Mouse (Mus musculus): Measurements from ENCODE around the gene Zfp664. TPM values are rescaled to one million over a fixed set of nuclear protein-coding genes. Genes with fewer than 3 reads are reported as not detected.
A peak's percentile ranks its signal among the peaks of the same experiment; 100 is the strongest.

Gene Zfp664
- total and polyA plus RNA-seq, 2 experiments from 2014 or later, result 27.6 to 52.7 TPM

DNA sequence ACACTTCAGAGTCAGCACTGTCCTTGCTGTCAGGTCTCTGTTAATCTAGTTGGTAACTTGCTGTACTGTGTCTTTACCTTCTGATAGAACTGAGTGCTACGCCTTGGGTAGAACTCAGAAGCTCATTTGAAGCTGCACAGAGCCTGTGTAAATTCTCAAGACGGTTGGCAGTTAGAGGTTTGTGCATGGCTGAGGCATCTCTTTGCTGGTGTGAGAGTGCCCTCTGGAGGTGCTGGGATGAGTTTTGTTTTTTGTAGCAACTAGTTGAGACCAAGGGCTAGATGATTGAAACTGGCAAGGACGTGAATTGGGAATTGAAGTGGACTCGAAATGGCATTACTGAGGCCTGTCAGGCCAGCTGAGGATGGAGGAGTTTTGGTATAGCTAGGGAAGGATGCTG is 6.5 kb downstream of the Zfp664 start:
- no peak overlapping the region for H3K4me3 ChIP-seq (ENCODE audit: low read depth, low read length)
- H3K36me3 ChIP-seq (ENCODE audit: insufficient read depth), result peaks cover 8% of the 10 kb centered on the region; the same call in 1 of the 2 replicates
- WGBS, result 30% methylated on average over 4 of the region's 4 CpGs
- H3K4me2 ChIP-seq (ENCODE audit: low read depth), result no peak overlapping the region
- H3K4me1 ChIP-seq (ENCODE audit: insufficient read depth), result peaks cover 3% of the 10 kb centered on the region; the same call in 1 of the 2 replicates
- peak; percentile 85 for TF ChIP-seq CTCF (IDR thresholded peaks at IDR 0.05; ENCODE audit: low read depth)
- no peaks in the 10 kb centered on the region for H3K27me3 ChIP-seq (ENCODE audit: insufficient read depth, low read length)
- no peak overlapping the region for H3K27ac ChIP-seq (ENCODE audit: low read depth, low read length)
- ATAC-seq, result peak; percentile 68
- DNase-seq, result peak; percentile 82
- no peak overlapping the region for H3K9ac ChIP-seq
- no peaks in the 10 kb centered on the region for H3K9me3 ChIP-seq (ENCODE audit: low read length)

DNA sequence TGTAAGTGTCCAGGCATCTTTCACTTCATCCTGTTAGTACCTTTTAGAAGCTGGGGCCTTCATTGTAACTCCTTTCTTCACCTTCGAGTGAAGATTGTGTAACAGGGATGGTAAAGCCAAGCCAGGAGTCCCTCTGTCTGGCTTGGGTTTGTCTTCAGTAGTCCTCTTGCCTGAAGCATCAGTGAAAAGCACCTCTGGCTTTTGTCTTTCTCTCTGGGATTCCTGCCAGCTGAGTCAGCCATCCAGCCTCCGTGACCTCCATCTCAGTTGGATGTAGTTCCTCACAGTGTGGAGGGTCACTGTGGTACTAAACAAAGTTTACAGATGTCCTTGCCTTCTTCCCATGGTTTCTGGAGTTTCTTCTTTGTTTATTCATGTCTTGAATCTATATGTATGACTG is 9.5 kb downstream of the Zfp664 start:
- peaks cover 13% of the 10 kb centered on the region for H3K36me3 ChIP-seq (ENCODE audit: insufficient read depth)
- DNase-seq (no peak), ATAC-seq (no peak)
- H3K9me3 ChIP-seq (ENCODE audit: low read length), result no peaks in the 10 kb centered on the region
- no peak for TF ChIP-seq CTCF (IDR thresholded peaks at IDR 0.05; ENCODE audit: low read depth)
- H3K27ac ChIP-seq (ENCODE audit: low read depth, low read length), result no peak overlapping the region
- no peaks in the 10 kb centered on the region for H3K4me1 ChIP-seq (ENCODE audit: insufficient read depth)
- H3K4me3 ChIP-seq (ENCODE audit: low read depth, low read length), result no peak overlapping the region
- H3K9ac ChIP-seq, result no peak overlapping the region
- 40% methylated on average over 2 of the region's 2 CpGs for WGBS
- H3K27me3 ChIP-seq (ENCODE audit: insufficient read depth, low read length), result no peaks in the 10 kb centered on the region
- no peak overlapping the region for H3K4me2 ChIP-seq (ENCODE audit: low read depth)

DNA sequence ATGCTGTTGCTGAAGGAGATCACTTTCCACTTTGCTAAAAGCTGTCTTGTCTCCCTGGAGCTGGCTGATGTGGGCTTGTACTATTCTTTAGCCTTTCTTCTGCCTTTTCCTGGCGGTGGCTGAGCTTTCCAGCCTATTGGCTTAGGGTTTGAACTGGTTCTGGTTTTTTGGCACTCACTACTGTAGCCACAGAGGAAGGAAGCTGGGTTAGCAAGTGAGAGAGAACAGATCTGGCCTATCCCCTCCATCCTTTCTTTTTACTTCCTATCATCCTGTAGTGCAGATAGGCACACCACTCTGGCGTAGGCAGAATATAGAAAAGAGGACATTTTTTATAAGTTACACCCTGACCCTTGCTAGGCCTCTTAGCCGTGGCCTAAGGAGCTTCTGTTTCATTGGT is 10.6 kb downstream of the Zfp664 start:
- no peak for DNase-seq
- Histone ChIP-seq H3K9ac (no peak overlapping the region), H3K27me3 (ENCODE audit: insufficient read depth, low read length) (no peaks in the 10 kb centered on the region), H3K27ac (ENCODE audit: low read depth, low read length) (0 out of 2 replicates have a peak overlapping the region, but pooled peaks have one; percentile 9), H3K4me3 (ENCODE audit: low read depth, low read length) (no peak overlapping the region), H3K4me1 (ENCODE audit: insufficient read depth) (no peaks in the 10 kb centered on the region), H3K9me3 (ENCODE audit: low read length) (no peaks in the 10 kb centered on the region), H3K4me2 (ENCODE audit: low read depth) (no peak overlapping the region), H3K36me3 (ENCODE audit: insufficient read depth) (peaks cover 8% of the 10 kb centered on the region; the same call in 1 of the 2 replicates)
- 80% methylated on average over 3 of the region's 3 CpGs for WGBS
- TF ChIP-seq CTCF (IDR thresholded peaks at IDR 0.05; ENCODE audit: low read depth), result no peak
- ATAC-seq, result no peak

DNA sequence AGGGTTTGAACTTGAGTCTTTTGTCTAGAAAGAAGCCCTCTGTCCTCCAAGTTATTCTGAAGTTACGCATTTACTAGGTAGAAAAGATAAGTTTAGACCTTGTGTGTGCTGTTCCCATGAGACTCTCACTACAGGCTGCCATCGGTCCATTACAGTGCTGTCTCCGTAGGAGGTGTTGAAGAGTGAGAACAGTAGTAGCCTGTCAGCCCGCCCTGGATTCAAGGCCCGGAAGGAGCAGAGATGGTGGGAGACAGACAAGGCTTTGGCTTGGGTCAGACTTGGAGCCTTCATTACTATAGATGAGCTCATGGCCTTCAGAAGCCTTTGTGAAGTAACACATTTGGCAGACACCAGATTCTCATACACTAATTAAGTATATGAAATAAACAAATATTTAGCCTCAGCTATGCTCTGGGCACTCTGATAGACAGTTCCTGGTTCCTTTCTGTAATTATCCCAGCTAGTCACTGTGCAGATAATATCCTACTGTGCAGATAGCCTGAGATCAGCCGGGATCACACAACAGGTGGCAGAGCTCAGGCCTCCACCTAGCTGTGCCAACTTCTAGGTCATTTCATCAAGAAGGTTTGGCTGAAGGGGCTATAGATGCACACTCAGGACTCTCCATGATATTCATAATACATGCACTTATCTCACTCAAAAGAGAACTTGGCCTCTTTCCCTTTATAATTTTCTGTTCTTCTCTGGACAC is 11.6 kb downstream of the Zfp664 start:
- no peak overlapping the region for H3K9ac ChIP-seq
- no peaks in the 10 kb centered on the region for H3K4me1 ChIP-seq (ENCODE audit: insufficient read depth)
- no peaks in the 10 kb centered on the region for H3K27me3 ChIP-seq (ENCODE audit: insufficient read depth, low read length)
- no peak overlapping the region for H3K4me3 ChIP-seq (ENCODE audit: low read depth, low read length)
- ATAC-seq (no peak), DNase-seq (no peak)
- peaks cover 8% of the 10 kb centered on the region; the same call in 1 of the 2 replicates for H3K36me3 ChIP-seq (ENCODE audit: insufficient read depth)
- no peak overlapping the region for H3K27ac ChIP-seq (ENCODE audit: low read depth, low read length)
- 81% methylated on average over 6 of the region's 6 CpGs for WGBS
- H3K9me3 ChIP-seq (ENCODE audit: low read length), result no peaks in the 10 kb centered on the region
- TF ChIP-seq CTCF (IDR thresholded peaks at IDR 0.05; ENCODE audit: low read depth), result no peak
- no peak overlapping the region for H3K4me2 ChIP-seq (ENCODE audit: low read depth)

DNA sequence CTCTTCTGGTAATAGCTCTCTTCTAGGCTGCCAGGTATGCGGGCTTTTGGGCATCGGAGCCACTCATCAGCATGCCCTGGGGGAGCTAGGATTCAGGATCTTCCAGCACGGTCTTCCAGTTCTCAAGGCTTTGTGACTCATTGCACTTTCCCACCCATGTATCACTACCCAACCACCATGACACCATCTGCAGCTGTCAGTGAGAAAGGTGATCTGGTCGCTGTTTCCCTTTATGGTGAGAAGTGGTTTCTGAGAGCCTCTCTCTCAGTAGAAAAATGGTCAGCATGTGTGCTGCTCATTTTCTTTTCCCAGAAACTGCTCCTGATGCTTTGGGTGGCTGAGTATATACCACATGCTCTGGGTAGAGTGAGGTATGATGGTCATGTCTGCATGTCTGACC is 16.8 kb downstream of the Zfp664 start:
- Histone ChIP-seq H3K27me3 (ENCODE audit: insufficient read depth, low read length) (no peaks in the 10 kb centered on the region), H3K9ac (no peak overlapping the region), H3K27ac (ENCODE audit: low read depth, low read length) (no peak overlapping the region), H3K4me2 (ENCODE audit: low read depth) (no peak overlapping the region), H3K36me3 (ENCODE audit: insufficient read depth) (peaks cover 8% of the 10 kb centered on the region; the same call in 1 of the 2 replicates), H3K4me3 (ENCODE audit: low read depth, low read length) (no peak overlapping the region), H3K9me3 (ENCODE audit: low read length) (no peaks in the 10 kb centered on the region), H3K4me1 (ENCODE audit: insufficient read depth) (no peaks in the 10 kb centered on the region)
- WGBS, result 92% methylated on average over 4 of the region's 4 CpGs
- no peak for TF ChIP-seq CTCF (IDR thresholded peaks at IDR 0.05; ENCODE audit: low read depth)
- ATAC-seq, result no peak
- DNase-seq, result no peak

DNA sequence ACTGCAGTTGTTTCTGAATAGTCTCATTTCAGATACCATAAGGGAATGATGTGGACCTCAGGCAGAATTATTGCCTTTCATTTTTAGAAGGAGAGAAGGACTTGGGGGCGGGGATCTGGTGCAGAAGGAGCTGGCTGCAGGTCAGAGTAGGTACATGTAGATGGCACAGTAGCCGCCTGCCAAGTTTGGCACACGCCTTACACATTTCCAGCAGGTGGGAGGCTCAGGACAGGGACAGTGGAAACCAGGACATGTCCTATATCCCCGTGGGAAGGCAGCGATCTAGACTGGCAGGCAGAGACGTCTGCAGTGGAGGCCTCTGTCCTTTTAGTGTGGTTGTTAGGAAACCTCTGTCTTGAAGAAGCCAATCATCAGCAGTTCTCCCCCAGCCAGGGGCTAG is 17.3 kb downstream of the Zfp664 start:
- no peaks in the 10 kb centered on the region for H3K9me3 ChIP-seq (ENCODE audit: low read length)
- H3K4me1 ChIP-seq (ENCODE audit: insufficient read depth), result no peaks in the 10 kb centered on the region
- ATAC-seq (no peak), DNase-seq (no peak)
- no peaks in the 10 kb centered on the region for H3K27me3 ChIP-seq (ENCODE audit: insufficient read depth, low read length)
- no peak overlapping the region for H3K4me2 ChIP-seq (ENCODE audit: low read depth)
- H3K27ac ChIP-seq (ENCODE audit: low read depth, low read length), result no peak overlapping the region
- no peak overlapping the region for H3K9ac ChIP-seq
- 90% methylated on average over 6 of the region's 6 CpGs for WGBS
- H3K4me3 ChIP-seq (ENCODE audit: low read depth, low read length), result no peak overlapping the region
- TF ChIP-seq CTCF (IDR thresholded peaks at IDR 0.05; ENCODE audit: low read depth), result no peak
- peaks cover 10% of the 10 kb centered on the region for H3K36me3 ChIP-seq (ENCODE audit: insufficient read depth)

DNA sequence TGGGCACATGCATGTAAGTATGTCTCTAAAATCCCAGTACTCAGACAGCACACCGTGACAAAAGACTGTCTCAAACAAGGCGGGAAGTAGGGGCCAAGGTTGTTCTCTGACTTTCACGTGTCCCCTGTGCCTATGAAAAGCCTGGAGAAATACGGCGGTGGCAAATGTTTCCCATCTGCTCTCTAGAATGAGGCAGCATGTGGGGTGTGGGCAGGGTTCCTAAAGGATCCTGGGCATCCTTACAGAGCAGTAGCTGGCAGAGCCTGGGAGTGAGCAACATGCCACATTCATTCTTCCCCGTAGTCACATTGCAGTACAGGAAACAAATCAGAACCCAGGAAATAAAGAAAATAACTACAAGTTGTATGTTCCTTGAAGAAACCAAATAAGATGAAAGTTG is 21.4 kb downstream of the Zfp664 start:
- peak overlapping the region; percentile 64; the same call in 1 of the 2 replicates for H3K27ac ChIP-seq (ENCODE audit: low read depth, low read length)
- no peak overlapping the region for H3K4me2 ChIP-seq (ENCODE audit: low read depth)
- TF ChIP-seq CTCF (IDR thresholded peaks at IDR 0.05; ENCODE audit: low read depth), result no peak
- DNase-seq (peak; percentile 84), ATAC-seq (peak; percentile 89)
- no peak overlapping the region for H3K4me3 ChIP-seq (ENCODE audit: low read depth, low read length)
- WGBS, result 52% methylated on average over 6 of the region's 6 CpGs
- no peaks in the 10 kb centered on the region for H3K9me3 ChIP-seq (ENCODE audit: low read length)
- H3K9ac ChIP-seq, result no peak overlapping the region
- H3K27me3 ChIP-seq (ENCODE audit: insufficient read depth, low read length), result no peaks in the 10 kb centered on the region
- no peaks in the 10 kb centered on the region for H3K4me1 ChIP-seq (ENCODE audit: insufficient read depth)
- peaks cover 35% of the 10 kb centered on the region for H3K36me3 ChIP-seq (ENCODE audit: insufficient read depth)

Measured in forebrain, postnatal 0 days (tissue).